Mouse (Mus musculus): ENCODE measurements around the gene Babam2.

GRCm38 (mm10) chr5:31880457-31880856 lies 183.0 kb downstream of the Babam2 start:
- no peak for TF ChIP-seq SRF (IDR thresholded peaks at IDR 0.05; ENCODE audit: control insufficient read depth, insufficient read length, low read depth)
- TF ChIP-seq POLR2AphosphoS2 (IDR thresholded peaks at IDR 0.05; ENCODE audit: insufficient read length, low read depth) = no peak
- TF ChIP-seq POLR2A (IDR thresholded peaks at IDR 0.05; ENCODE audit: insufficient read length, low read depth) = no peak
- no peak for TF ChIP-seq MYOG (IDR thresholded peaks at IDR 0.05; ENCODE audit: control insufficient read depth in 1 of 3, insufficient read depth in 1 of 3, insufficient read length in 2 of 3, low read depth in 2 of 3)
- TF ChIP-seq USF1 (IDR thresholded peaks at IDR 0.05; ENCODE audit: low read depth) = no peak
- no peak for TF ChIP-seq E2F4 (IDR thresholded peaks at IDR 0.05; ENCODE audit: insufficient read depth)
- no peak for TF ChIP-seq TCF12 (IDR thresholded peaks at IDR 0.05; ENCODE audit: insufficient read depth, poor library complexity, severe bottlenecking)
- no peak for TF ChIP-seq MAX (IDR thresholded peaks at IDR 0.05; ENCODE audit: low read depth)
- TF ChIP-seq CEBPB (IDR thresholded peaks at IDR 0.05; ENCODE audit: insufficient read depth, poor library complexity, severe bottlenecking) = no peak
